Mouse (Mus musculus): Measurements from ENCODE around the gene Gm42715. TPM values are rescaled to one million over a fixed set of nuclear protein-coding genes. Genes with fewer than 3 reads are reported as not detected.
"Not testable (repeated sequence)": the region's sequence is repeated elsewhere in the genome, so short reads cannot be mapped to it uniquely, and the experiment has no call there.

Gene Gm42715
- total RNA-seq, 2 experiments from 2014 or later, result 7.4 to 30.3 TPM

DNA sequence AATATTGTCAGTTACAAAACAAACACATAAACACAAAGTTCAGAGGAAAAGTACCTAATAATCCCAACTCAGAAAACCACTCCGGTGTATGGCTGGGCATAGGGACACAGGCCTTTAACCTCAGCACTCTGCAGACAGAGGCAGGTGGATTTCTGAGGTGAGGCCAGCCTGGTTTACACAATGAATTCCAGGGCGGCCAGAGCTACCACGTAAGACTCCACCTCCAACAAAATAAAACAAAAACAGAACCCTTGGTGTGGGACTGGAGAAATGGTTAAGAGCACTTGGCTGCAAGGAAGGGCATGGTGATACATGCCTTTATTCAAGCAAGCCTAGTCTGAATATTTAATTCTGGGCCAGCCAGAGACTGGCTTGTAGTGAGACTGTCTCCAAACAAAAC, 27.5 kb upstream of the Gm42715 start:
- ATAC-seq (replicated peaks; ENCODE audit: low FRiP score, low TSS enrichment, poor library complexity, severe bottlenecking), result no peak

DNA sequence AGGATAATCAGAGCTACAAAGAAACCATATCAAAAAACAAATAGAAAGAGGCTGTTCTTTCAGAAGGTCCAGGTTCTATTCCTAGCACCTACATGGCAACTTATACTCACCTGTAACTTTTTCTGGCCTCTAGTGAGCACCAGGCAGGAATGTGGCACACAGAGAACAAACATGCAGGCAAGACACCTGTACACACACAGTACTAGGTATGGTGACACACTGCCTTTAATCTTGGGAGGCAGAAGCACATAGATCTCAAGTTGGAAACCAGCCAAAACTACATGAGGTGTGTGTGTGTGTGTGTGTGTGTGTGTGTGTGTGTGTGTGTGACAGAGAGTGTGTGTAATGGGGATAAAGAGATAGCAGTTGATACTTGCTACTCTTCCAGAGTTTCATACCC, 24.7 kb upstream of the Gm42715 start:
- ATAC-seq (replicated peaks; ENCODE audit: low FRiP score, low TSS enrichment, poor library complexity, severe bottlenecking), result peak; percentile 15; the same call in 1 of the 2 replicates

DNA sequence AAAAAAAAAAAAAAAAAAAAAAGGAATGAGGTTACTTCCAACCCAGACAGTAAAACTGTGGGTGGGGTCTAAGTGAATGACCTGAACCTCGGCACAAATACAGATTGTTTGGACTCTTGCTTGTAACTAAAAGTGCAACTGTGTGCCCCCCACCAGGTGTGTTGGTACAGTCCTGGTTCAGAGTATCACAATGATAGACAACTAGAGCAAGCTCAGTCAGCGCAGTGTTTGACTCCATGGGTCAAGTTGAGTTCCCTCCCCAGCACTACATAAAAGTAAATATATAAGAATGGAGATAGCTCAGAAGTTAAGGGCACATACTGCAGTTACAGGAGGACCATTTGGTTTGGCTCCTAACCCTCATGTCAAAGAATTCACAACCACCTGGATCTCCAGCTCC, 22.0 kb upstream of the Gm42715 start:
- ATAC-seq (replicated peaks; ENCODE audit: low FRiP score, low TSS enrichment, poor library complexity, severe bottlenecking), result no peak

DNA sequence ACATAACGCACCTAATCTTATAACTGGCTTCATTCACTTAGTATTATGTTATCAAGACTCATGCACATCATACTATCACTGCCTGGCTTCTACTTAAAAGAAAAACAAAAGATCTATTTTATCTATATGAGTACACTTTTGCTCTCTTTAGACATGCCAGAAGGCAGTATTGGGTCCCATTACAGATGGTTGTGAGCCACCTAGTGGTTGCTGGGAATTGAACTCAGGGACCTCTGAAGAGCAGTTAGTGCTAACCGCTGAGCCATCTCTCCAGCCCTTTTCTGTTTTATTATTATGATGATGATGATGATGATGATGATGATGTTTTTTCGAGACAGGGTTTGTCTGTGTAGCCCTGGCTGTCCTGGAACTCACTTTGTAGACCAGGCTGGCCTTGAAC, 21.0 kb upstream of the Gm42715 start:
- 0 out of 2 replicates have a peak, but pooled peaks have one; percentile 14 for ATAC-seq (replicated peaks; ENCODE audit: low FRiP score, low TSS enrichment, poor library complexity, severe bottlenecking)

DNA sequence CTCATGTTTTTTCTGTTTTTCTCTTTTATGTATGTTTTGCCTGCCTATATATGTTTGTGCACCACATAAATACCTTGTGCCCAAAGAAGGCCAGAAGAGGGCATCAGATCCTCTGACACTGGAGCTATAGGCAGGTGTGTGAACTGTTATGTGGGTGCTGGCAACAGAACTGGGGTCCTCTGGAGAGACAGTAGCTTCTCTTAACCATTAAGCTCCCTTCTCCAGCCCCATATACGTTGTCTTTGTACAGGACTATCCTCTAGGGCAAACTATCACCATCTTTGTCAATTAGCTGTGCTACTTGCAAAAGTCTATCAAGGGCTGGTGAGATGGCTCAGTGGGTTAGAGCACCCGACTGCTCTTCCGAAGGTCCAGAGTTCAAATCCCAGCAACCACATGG, 11.1 kb upstream of the Gm42715 start:
- ATAC-seq (replicated peaks; ENCODE audit: low FRiP score, low TSS enrichment, poor library complexity, severe bottlenecking), result no peak

DNA sequence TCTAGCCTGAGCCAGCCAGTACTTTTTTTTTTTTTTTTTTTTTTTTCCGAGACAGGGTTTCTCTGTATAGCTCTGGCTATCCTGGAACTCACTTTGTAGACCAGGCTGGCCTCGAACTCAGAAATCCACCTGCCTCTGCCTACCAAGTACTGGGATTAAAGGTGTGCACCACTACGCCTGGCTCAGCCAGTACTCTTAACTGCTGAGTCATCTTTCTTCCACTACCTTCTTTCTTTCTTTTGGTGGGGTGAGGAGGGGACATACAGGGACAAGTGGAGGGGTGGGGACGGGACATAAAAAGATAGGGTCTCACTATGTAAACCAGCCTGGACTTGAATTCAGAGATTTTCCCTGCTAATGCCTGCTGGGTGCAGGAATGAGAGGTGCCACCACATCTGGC, 9.6 kb upstream of the Gm42715 start:
- not testable (repeated sequence) for ATAC-seq (replicated peaks; ENCODE audit: low FRiP score, low TSS enrichment, poor library complexity, severe bottlenecking)

DNA sequence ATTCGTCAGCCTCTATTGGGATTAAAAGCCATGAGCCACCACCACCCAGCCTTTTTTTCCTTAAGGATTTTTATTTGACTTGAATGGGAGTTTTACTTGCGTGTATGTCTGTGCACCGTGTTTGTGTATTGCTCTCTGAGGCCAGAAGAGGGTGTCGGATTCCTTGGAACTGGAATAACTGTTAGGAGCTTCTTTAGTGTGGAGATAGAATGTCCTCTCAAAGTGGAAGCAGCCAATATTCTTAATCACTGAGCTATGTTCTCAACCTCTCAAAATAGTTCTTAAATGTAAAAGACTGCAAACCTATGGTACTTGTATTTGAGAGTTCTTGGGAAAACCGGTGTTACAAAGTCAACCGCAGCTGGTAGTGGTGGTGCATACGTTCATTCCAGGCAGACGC, 8.1 kb upstream of the Gm42715 start:
- no peak for ATAC-seq (replicated peaks; ENCODE audit: low FRiP score, low TSS enrichment, poor library complexity, severe bottlenecking)

DNA sequence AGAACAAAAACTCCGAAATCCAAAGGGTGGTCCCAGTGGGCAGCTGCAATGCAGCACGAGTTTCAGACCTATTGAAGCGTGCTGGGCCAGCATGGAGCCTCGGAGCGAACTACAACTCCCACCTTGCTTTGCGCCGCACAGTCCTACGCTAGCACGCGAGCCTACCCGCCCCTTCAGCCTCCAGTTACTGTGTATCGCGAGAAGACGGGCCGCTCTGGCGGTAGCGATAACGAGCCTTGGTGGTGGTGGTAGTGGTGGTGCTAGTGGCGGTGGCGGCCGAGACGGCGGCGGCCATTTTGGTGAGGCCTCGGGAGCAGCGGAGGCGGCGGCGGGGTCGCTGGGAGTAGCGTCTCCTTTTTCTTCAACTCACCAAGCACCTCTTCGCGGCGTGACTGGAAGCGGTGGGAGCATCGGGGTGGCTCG, 7.6 kb upstream of the Gm42715 start, which contains the start of gene Srcap:
Gene Srcap, plus strand, starts transcription at position 176 of the 423 bp plus-strand sequence.
- ATAC-seq (replicated peaks; ENCODE audit: low FRiP score, low TSS enrichment, poor library complexity, severe bottlenecking), result peak; percentile 97

DNA sequence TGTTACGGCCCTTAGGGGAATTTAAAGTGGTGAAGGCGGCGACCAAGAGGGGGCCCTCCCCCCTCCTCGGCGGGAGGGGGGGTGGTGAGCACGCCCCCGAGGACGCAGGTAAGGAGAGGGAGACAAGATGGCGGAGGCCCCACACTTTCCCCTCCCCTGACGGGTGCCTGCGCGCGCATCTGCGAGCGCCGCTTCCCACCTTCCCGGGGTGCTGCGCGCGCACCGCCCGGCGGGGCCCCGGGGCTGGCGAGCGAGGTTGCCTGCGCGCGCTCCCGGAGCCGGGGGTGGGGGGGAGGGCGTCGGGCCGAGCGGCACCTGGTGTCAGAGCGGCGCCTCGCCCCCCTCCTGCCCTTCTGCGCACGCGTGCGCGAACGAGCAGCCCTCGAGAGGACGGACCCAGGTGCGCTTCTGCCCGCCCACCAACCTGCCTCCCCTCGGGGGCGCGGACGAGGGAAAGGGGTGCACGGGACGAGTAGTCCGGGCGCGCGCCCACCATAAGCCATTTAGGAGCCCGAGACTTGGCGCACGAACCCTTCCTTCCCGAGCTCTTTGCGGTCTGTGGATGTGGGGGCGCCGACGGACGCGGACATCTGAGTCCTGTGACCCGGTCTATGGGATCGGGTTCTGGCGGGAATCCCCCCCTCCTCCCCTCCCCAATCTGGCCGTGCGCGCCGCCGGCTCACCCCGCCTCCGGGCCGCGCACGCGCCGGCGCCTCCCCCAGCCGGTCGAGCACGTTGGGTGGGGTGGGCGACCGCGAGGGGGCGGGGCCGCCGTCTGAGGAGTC, 7.0 kb upstream of the Gm42715 start:
- peak; percentile 67 for ATAC-seq (replicated peaks; ENCODE audit: low FRiP score, low TSS enrichment, poor library complexity, severe bottlenecking)

DNA sequence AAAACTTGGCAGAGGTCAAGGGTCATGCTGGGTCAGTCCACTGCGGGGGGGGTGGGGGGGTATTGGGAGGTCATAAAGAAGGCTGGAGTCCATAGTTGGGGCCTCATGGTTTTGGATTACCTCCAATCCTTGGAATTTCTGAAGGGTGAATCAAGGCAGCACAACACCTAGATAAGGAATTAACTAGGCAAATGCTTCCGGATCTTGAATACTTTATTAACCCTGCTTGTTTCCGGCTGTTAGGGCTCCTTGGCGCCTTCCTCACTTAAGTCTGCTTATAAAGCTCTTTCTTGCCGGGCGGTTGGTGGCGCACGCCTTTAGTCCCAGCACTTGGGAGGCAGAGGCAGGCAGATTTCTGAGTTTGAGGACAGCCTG, 6.4 kb upstream of the Gm42715 start:
- no peak for ATAC-seq (replicated peaks; ENCODE audit: low FRiP score, low TSS enrichment, poor library complexity, severe bottlenecking)

DNA sequence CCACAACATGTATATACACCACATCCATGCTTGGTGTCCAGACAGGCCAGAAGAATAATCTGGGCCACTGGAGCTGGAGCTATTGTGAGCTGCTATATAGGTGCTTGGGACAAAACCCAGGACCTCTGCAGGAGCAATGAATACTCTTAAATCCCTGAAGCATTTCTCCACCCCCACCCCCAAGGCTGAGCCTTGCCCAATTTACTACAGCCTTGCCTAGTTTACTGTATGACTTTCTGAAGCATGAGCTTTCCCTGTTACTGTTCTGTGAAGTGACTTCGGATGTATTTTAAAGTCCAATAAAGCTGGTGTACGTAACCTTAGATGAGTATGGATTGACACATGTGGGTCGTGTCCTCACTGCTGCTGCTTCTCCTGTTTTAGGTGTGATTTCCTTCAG, 5.6 kb upstream of the Gm42715 start:
- no peak for ATAC-seq (replicated peaks; ENCODE audit: low FRiP score, low TSS enrichment, poor library complexity, severe bottlenecking)

DNA sequence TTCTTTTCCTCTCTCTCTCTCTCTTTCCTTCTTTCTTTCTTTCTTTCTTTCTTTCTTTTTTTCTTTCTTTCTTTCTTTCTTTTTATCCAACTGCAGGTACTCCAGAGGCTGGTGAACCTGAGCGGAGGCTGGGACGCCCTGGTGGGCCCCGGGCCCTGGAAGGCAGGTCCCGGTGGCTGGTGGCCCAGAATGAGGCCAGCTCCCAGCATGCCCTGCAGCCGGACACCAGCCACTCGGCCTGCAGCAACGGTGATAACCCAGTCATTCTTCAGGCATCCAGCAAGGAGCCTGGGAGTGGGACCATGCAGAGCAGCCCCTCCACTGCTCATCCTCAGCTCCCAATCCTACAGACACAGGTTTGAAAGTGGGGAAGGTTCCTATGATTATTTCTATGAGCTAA, 3.5 kb upstream of the Gm42715 start:
- ATAC-seq (replicated peaks; ENCODE audit: low FRiP score, low TSS enrichment, poor library complexity, severe bottlenecking), result no peak

DNA sequence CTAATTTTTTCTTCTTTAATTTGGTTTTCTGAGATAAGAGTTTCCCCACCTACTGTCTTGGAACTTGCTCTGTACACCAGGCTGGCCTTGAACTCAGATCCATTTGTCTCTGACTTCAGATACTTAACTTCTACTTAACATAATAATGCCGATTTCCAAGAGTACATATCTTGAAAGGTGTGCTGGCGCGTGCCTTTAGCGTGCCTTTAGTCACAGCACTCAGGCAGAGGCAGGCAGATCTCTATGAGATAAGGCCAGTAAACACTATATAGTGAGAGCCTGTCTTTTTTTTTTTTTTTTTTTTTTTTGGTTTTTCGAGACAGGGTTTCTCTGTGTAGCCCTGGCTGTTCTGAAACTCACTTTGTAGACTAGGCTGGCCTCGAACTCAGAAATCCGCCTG, 3.0 kb upstream of the Gm42715 start:
- no peak for ATAC-seq (replicated peaks; ENCODE audit: low FRiP score, low TSS enrichment, poor library complexity, severe bottlenecking)

DNA sequence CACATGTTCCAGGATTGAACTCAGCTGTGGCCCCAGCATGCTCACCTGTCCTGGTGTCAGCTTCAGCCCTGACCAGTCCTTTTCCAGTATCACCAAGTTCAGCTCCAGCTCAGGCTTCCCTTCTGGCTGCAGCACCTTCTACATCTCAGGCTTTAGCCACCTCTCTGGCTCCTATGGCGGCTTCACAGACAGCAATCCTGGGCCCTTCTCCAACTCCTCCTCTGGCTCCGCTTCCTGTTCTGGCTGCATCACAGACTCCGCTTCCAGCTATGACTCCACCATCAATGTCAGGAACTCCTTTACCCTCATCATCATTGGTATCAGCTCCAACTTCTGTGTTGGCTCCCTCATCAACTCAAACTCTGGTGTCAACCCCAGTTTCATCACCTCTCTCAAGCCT, 22.3 kb downstream of the Gm42715 start:
- no peak for ATAC-seq (replicated peaks; ENCODE audit: low FRiP score, low TSS enrichment, poor library complexity, severe bottlenecking)

DNA sequence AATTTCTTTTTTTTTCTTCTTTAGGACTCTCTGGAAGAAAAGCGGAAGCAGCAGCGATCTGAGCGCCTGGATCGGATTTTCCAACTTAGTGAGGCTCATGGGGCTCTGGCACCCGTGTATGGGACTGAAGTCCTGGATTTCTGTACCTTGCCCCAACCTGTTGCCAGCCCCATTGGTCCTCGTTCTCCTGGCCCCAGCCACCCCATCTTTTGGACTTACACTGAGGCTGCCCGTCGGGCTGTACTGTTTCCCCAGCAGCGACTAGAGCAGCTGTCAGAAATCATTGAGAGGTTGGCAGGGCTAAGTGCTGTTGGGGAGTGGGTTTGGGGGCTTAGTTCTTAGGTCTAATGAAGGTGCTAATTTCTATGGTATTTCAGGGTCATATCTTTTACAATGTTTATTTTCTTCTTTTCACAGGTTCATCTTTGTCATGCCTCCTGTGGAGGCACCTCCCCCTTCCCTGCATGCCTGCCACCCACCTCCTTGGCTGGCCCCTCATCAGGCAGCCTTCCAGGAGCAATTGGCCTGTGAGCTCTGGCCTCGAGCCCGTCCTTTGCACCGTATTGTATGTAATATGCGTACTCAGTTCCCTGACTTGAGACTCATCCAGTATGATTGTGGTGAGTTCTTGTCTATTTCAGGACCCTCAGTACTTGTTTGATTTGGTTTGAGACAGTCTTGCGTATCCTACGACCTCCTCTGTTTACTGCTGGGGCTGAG, 29.9 kb downstream of the Gm42715 start:
- ATAC-seq (replicated peaks; ENCODE audit: low FRiP score, low TSS enrichment, poor library complexity, severe bottlenecking), result no peak

DNA sequence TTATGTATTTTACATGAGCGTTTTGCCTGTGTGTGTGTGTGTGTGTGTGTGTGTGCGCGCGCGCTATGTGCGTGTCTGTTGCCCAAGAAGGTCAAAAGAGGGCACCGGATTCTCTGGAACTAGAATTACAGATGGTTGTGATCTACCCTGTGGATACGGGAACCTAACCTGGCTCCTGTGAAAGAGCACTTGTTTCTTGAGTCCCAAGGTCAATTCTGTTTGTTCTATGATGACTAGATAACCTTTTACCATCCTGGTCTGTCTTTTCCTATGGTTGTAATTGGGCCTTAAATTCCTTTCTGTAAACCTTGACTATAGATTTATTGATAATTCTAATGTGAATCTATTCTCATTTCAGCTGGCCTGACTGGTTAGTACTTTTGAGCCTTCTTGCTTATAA, 32.2 kb downstream of the Gm42715 start:
- no peak for ATAC-seq (replicated peaks; ENCODE audit: low FRiP score, low TSS enrichment, poor library complexity, severe bottlenecking)

DNA sequence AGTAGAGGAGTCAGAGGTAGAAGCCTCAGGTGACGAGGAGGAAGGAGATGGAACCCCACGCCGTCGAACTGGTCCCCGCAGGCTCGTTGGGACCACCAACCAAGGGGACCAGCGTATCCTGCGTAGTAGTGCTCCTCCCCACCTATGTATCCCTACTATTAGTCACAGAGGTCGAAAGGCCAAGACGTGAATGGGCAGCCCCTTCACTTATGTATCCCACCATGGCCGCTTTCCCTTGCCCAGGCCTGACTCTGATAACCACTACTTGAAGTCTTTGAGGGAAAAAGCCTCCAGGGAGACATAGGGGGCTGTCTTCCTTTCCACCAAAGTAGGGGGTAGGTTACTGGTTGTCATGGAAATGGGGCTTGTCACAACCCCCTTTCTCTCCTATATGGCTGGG, 41.2 kb downstream of the Gm42715 start:
- ATAC-seq (replicated peaks; ENCODE audit: low FRiP score, low TSS enrichment, poor library complexity, severe bottlenecking), result 0 out of 2 replicates have a peak, but pooled peaks have one; percentile 15

DNA sequence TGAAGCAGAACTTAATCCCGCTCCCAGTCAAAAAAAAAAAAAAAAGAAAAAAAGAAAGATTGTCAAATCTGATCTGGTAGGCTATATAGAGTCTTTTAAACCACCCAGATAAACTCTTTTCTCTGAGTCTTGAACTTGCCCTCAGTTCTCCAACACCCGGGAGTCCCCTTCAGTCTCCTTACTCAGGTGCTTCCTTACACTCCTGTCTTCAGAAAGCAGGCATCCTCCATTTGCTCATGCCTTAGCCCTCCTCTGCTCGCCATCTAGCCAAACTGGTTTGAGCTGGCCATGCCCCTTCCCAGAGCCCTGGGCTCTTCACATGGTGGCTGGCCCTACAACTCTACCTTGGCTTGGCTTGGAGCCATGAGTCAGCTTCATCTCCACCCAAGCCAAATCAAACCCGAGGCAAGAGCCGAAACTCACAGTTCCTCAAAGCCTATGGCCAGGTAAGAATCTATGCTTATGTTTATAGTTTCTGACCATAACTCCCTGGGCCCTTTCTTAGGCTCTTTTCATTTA, 42.0 kb downstream of the Gm42715 start, which contains the start of gene Tmem265:
Gene Tmem265, plus strand, starts transcription at position 51 of the 519 bp plus-strand sequence.
- ATAC-seq (replicated peaks; ENCODE audit: low FRiP score, low TSS enrichment, poor library complexity, severe bottlenecking), result no peak

DNA sequence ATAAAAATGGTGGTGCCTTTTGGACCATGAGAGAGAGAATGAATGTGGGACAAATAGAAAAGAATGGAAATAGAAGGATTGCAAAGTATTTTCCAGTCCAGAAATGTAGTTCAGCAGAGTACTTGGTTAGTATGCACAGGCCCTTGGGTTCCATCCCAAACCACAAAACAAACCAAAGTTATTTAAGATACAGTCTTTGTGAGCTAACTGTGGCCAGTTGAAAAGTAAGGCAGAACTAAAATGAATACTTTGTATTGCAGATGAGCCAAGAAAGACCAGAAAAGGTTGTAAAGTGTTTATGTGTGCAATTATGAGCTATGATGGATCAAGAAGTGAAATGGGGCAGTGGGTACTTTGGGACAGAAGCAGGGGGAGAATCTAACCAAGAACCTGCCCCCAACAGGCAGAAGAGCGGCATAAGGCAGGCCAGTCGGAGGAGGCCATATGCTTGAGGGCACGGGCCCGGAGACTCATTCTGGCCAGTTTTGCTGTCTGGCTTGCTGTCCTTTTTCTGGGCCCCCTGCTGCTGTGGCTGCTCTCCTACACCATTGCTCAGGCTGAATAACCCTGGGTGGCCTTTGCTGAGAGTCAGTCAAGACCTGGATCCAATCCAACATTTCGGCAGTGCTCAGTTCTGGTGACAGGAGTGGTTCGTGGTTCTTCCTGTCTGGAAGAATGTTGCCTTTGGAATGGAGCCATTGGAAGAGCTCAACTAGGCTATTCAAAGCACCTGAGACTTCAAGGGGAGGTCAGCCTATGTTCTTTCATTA, 45.2 kb downstream of the Gm42715 start:
- no peak for ATAC-seq (replicated peaks; ENCODE audit: low FRiP score, low TSS enrichment, poor library complexity, severe bottlenecking)
